Mouse (Mus musculus): ENCODE measurements at regions not wholly inside any gene's neighbourhood (a gene's known extent, or its start where the extent isn't known, plus 50 kb on each side); places are given as distances from the start of the nearest gene placed in this dataset.

DNA sequence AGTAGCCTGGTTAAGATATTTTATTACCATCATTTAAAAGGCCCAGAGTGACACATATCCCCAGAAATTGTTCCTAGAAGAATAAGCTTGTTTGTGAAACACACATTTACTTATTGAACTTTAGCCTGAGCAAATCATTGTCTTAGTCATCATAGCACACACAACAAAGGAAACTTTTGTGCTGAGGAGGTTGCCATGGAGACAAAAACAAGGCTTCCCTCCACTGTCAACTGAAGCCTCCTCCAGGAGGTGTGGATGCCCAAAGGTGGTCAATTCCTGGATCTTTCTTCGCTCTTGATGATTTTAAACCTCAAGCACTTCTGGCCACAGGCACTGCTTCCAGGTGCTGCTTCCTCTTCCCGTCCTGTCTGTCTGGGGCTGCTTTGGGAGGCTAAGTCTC, 167.3 kb downstream of the Gadd45g start:
- peak in 1 of 2 experiments; percentile 16 for DNase-seq (ENCODE audit: low spot score in 2 of 2)

DNA sequence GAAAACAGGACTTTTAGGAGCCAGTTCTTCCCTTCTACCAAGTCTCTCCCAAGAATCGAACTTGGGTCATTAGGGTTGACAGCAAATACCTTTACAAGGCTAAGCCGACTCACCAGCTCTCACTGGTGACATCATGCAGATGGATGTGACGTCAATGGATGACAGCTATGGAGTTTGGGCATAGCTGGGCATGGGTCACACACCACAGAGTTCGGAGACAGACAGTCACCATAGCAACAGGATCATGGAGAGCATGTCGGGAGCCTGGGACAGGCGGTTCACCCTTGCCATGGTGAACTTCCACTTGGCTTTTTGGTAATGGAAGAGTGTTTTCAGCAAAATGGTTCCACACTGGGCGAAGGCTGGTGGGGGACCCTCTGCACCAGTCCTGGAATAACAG, 168.1 kb downstream of the Gadd45g start:
- no peak for DNase-seq (ENCODE audit: low spot score in 2 of 2)

DNA sequence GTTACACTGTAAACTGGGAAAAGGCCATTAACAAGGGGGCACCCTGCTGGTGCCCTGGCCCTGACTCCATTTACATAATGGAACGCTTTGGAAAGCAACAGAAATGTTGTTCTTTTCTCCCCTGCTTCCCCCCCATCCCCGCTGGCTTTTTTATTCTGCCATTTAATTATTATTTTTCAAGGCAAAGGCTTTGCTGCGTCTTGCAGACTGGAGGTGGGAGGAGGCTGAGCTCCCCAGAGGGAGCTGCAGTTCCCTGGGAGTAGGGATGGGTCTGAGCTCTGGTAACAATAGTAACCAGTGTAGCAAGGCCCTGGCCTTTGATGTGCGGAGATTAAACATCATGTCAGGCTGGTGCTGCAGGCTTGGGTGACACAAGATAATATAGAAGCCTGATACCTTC, 168.6 kb downstream of the Gadd45g start:
- DNase-seq (ENCODE audit: low spot score in 2 of 2), result peak in 1 of 2 experiments; percentile 11

DNA sequence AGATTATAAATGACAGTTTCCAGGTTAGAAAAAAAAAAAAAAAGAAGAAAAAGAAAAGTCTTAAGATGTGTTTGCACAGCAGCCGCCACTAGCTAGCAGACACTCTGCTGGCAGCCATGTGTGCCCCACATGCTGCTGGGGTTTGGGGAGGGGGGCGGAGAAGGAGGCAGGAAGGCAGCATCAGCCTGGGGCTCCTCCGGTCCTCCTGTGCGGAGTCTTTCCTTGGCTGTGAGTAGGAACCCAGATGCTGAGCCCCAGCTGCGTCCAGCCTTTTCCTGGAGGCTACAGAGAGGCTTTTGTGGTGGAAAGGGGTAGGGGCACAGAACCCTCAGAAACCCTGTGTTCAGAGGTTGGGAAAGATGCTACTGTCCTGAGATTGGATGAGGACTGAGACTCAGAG, 169.0 kb downstream of the Gadd45g start:
- no peak for DNase-seq (ENCODE audit: low spot score in 2 of 2)

DNA sequence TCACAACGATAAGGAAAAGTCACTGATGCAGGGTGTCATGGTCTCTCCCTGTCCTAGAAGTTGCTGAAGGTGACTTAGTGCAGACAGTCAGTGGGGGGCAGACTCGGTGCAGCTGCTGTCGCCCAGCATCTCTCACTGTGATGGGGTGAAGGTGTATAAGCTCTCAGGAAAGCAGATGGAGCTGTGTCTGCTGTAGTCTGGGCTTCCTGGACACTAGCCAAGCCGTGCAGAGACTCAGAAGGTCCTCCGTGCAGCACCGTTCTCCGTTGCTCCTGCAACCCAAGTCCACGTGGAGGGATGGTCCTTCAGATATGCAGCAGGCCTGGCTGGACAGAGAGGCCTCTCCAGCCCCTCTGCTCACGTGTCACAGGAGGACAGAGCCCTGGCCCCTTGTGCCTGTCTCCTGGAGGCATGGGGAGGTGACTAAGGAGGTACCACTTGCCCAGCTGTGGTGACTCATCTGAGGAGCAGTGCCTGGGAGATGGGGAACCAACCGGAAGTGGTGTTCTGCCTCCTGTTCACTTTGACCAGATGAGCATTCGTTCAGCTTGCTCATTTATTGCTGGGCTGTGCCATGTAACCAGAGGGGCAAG, 171.2 kb downstream of the Gadd45g start:
- DNase-seq (ENCODE audit: low spot score in 2 of 2), result peak in 1 of 2 experiments; percentile 32

DNA sequence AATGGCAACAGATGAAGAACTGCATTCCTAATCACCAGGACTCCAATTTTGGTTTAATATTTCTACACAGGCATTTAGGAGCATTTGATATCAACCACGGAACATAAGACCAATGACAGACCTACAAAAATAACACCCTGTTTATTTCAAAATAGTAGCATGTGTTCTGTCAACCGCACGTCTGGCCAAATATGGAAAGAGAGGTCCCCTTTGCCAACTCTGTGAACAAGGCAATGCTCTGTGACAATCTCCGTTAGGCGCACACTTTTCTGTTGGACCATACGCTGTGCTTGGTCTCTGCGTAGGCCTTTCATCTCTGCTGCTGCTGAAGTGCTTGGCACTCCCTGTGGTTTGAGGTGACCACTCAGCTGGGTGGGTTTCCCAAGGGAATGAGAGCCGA, 173.2 kb downstream of the Gadd45g start:
- no peak for DNase-seq (ENCODE audit: low spot score in 2 of 2)

DNA sequence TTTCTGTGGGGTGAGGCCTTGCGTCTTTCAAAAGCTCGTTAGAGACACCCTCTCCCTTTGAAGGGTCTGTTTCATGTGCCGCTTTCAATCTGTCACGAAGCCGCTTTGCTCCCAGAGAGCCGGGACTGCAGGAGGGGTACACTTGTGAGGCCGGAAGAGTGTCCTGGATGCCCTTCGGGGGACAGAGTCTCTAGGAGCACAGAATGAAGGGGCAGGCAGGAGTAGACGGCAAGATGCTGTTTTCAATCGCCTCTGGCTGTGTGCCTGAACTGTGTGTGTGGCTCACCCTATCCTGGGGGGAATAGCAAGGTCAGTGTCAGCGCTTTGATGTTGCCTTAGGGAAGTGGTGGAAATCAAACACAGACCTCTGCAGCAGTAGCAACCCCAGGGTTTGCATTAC, 174.7 kb downstream of the Gadd45g start:
- no peak for DNase-seq (ENCODE audit: low spot score in 2 of 2)

DNA sequence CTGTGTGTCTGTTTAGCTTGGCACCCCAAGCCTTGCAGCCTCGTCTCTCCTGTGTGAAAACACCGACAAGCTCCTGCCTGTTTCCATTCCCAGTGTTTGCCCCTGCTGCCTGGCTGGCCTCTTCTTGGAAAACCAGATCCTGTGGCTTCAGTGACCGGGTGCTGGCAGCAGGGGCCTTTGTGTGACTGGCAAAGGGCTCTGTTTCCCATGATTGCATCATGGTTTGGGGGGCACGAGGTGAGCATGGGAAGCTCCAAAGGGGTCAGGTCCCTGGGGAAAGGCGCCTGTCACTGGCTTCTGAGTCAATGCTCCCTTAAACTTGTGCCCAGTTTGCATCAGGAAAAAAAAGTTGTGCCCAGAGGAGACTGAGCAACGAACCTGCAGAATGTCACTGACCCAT, 175.3 kb downstream of the Gadd45g start:
- no peak for DNase-seq (ENCODE audit: low spot score in 2 of 2)

DNA sequence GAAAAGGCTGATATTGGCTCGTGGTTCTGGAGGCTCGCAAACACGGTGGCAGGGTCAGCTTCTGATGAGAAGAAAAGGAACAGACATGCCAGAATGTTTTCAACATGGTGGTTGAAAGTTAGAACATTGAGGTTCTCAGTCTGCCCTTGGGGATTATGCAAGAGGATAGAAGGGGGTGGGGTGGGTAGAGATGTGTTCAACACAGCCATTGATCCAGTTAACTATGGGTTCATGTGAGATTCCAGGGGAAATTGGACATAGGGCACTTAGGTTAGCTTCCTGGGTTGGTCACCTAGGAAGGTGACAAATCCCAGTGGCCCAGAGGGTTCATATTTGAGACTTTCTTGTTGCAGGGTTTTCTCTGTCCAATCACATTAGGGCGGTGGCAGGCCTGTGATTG, 176.1 kb downstream of the Gadd45g start:
- no peak for DNase-seq (ENCODE audit: low spot score in 2 of 2)

DNA sequence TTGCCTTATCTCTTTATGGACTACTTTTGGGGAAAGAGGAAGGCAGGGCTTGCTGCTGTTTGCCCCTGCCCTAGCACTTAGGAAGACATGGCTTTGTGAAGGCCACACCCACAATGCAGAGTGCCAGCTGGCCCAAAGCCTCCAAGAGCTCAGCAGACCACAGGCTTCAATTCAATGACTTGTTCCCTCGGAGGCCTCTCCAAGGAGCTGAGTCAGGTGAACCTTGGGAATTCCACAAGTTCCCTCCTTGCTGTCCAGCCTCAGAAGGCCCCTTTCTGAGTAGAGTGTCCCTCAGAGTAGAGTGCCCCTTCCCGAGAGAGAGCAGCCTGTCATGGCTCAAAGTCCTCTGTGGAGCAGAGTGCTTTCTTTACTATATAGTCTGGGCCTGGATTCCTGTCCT, 177.9 kb downstream of the Gadd45g start:
- no peak for DNase-seq (ENCODE audit: low spot score in 2 of 2)

DNA sequence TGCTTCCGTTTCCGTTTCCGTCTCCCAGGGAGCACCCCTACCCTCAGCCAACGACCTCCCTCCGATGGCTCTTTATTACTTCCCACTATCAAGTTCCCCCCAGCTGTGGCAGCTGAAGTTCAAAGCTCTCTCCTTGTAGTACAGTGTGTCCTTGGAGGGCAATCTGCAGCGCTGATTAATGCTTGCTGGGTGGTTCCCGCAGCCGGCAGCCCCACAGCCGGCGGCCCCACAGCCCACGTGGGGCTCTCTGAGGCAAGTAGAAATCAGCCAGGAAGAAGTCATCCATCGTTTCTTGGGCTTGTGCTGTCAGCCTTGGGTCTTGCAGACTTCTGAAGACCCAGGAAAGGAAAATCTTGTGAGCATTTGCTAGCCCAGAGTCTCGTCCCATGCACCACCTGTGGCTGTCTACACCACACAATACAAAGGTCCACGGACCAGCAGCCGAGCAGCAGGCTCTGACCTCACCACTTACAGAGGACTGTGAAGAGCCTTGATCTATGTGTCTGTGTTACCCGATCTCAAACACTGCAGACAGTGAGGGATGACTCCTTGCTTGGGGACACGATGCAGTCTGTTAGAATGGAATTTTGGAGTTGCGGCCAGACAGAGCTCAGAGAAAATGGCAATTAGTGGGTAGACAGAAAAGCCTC, 178.5 kb downstream of the Gadd45g start:
- no peak for DNase-seq (ENCODE audit: low spot score in 2 of 2)

DNA sequence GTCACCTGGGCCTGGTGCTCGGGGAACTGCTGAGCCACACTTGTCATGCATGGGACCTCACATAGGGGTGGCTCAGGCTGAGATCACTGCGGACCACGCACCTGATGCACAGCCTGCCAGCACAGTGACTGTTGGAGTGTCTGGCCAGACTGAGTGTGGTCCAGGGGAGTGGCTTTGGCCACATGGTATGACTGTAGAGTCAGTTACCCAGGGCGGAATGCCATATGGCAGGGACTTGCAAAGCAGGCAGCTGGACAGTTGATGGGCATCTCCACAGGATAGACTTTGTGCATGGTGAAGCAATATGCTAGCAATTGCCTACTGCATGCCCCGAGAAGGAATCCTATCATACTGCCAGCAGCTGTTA, 179.0 kb downstream of the Gadd45g start:
- DNase-seq (ENCODE audit: low spot score in 2 of 2), result no peak

DNA sequence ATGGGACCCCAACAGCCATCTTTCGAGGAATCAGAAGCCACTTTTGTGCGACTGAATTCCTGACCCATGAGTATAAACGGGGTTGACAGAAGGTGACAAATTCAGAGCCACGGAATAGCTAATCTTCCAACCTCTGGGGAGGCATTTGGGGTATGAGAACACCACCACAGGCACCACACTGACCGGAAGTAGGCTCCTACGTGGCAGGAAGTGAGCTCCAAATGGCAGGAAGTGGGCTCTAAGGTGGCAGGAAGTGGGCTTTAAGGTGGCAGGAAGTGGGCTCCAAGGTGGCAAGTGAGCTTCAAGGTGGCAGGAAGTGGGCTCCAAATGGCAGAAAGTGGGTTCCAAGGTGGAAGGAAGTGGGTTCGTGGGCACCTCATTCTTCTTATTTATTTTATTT, 179.8 kb downstream of the Gadd45g start:
- no peak for DNase-seq (ENCODE audit: low spot score in 2 of 2)

DNA sequence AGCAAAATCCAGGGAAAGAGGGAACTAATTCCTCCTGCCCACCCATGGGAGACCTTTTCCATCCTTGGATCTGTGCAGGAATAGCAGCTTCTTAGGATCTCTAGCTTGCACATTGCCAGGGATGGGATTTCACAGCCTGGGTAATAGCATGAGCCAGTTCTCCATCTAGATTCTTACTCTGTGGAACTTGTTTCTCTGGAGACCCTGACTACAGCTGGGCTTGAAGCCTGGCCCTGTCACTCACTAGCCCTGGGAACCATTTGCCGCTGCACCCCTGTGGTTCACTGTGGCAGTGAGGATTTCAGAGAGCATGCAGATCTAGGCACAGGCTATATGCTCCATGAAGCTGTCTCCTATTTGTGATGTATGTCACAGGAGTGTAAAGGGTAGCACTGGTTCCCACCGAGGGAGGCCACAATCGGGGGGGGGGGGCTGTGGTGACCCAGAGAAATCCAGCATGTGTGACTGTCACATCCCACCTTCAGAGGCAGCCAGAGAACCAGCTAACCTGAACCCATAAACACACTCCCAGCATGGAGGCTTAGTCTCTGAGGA, 183.5 kb downstream of the Gadd45g start:
- no peak for DNase-seq (ENCODE audit: low spot score in 2 of 2)

DNA sequence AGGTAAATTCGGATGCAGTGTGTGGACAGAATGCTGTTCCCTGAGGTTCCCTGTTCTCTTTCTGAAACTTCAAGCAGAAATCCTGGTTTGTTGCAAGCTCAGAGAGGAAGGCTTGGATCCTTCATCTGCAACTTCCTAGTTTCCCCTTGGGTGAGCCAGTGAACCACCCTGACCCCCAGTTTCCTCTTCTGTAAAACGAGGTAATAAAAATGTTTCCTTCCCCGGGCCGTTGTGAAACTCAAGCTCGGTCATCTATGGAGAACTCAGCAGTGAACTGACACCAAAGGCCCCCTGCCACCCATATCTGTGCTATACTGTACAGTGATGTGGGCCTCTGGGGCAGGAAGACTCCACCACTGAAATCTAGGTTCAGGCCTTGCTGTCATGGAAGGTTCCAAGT, 185.0 kb downstream of the Gadd45g start:
- no peak for DNase-seq (ENCODE audit: low spot score in 2 of 2)

DNA sequence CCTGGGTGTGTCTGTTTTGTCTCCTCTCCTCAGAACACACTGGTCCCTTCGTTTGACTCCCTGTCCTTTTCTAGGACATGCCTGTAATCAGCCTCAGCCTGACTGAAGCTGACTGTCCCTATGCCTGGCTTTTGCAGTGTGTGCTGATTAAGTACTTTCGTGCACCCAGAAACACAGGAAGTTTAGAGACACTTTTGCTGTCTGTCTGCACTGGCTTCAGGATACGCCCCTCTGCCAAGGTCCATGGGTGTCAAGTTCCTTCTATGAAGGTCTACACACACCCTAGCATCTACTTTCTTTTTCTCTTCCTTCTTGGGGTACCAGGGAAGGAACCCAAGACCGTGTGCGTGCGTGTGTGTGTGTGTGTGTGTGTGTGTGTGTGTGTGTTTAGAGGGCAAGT, 189.3 kb downstream of the Gadd45g start:
- DNase-seq (ENCODE audit: low spot score in 2 of 2), result no peak

DNA sequence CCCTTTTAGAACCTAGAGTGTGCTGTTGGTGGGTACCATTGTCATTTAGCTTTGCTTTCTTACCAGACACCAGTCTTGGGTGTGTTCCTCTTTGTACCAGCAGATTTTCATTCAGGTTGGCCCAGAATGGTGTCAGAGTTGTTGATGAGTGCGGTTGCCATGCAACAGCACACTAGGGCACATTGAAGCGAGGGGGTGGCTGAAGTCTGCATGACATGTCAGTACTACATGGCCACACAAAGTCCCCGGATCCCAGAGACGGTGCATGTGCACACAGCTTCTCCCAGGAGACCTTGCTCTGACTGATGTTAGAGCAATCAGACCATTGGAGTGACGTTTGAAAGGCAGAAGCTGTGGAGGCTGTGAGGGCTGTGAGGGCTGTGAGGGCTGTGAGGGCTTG, 189.9 kb downstream of the Gadd45g start:
- no peak for DNase-seq (ENCODE audit: low spot score in 2 of 2)

DNA sequence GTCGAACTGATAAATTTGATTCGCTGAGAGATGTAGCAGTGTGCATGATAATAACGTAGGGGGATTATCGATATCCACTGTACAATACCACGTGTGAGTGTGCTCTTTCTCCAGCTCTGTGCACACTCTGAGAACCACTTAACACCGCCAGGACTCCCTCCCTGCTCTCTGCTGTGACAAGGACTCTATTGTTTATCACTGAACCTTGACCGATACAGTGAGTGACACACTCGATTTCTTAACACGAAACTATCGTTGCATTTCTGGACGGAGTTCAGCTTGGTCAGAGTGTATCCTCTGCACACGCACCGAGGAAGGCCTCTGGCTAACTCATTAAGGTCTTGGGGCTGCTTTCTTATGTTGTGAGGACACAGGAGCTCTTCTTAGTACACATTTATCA, 190.7 kb downstream of the Gadd45g start:
- DNase-seq (ENCODE audit: low spot score in 2 of 2), result no peak

DNA sequence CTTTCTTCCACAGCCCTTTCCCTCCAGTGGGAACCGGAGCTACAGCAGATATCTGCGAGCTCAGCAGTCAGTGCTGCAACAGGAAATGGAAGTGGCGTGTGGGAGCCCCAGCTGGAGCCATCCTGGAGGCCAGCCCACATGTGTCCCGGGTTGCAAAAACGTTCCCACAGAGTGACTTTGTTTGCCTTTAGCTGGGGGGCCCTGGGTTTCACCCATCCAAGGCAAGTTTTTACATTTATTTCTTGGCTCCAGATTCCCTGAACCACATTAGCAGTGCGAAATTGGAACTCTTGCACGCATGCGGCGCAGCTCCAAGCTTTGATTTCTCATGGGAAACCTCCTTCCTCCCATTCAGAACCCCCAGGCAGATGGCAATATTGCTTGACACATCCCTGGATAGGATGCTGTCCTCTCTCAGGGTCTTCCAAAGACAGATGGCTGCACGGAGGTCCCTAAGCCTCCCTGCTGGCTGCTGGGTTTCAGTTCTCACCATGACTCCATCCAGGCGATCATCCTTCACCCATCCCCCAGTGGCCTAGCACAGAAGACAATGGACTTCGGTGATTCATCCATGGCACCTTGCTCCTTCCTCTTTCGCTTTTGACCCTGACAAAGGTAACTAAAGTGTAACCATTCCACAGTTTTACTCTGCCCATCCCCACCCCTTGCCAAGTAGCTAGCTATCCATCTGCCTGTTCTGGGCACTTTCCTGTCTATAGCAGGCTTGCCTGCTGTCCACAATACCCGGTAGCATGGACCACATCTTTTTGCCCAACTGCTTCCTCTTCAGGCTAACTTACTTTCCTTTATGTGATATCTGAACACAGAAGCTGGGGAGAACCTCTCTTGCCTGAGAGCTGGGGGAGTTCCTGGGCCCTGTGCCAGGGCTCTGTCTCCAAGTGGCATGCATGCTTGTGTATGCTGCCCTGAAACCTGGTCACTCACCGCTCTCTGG, 195.3 kb downstream of the Gadd45g start:
- peak in 1 of 2 experiments; percentile 29 for DNase-seq (ENCODE audit: low spot score in 2 of 2)

DNA sequence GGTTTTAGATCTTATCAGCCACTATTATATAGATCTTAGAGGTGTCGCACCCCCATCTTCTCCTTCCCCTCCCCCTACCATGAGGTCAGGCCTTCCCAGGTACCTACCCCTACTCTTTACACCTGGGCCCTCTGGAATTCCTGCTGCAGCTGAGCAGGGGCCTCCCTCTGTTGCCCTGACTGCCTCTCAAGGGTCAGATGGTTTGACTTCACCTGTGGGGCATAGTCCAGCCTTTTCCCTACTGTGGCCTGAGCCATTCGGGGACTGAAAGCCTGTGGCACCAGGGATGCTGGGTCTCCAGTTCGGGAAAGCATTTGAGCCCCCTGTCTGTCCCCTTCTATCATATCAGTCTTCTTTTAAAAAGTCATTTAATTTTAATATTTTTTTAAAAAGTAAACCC, 196.4 kb downstream of the Gadd45g start:
- no peak for DNase-seq (ENCODE audit: low spot score in 2 of 2)

DNA sequence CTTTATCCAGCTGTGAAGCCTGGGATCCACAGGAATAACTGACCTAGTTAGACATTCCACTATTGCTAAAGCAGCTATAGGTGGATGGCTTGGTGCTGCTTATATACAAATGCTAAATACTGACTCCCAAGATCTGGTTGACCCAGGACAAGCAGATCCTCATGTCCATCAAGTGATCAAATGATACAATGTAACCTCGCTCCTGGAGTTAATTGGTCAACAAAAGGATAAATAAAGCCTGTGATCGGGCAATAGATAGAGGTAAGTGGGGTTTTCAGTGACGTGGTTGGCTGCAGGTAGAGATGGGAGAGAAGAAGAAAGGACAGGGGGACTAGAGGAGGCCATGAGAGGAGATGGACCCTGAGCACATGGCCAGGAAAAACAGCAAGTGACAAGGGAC, 197.4 kb downstream of the Gadd45g start:
- no peak for DNase-seq (ENCODE audit: low spot score in 2 of 2)

DNA sequence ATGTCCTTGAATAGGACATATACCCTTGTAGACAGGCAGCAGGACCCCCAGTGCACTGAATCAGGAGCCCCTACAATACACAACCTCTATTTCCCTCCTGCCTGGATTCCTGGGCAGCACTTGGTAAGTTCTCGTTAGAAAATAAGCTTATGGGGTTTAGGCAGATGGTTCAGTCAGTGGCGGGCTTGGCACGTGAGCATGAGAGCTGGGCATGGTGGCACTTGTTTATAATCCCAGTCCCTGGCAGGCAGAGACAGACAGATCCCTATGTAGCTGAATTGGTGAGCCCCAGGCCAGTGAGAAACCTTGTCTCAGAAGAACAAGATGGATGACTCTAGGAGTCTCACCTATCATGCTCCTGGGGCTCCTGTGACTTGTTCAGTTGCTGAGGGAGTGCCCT, 198.9 kb downstream of the Gadd45g start:
- no peak for DNase-seq (ENCODE audit: low spot score in 2 of 2)

DNA sequence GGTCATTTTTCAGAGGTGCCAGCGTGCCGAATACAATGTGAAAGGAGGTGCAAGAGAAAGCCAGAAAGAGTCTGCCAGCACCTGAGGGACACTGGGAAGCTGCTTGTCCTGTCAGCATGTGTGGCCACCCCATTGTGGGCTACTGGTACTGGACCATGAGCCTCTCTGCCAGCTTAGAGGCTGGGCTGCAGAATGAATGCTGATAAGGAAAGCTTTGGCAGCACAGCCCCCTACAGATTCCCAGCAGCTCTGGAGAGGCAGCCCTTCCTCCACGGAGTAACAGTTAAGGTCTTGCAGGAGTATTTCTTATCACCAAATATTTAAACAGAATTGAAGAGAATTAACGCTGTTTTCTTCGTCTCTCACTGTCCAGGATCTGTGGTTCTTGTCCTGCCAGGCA, 199.5 kb downstream of the Gadd45g start:
- DNase-seq (ENCODE audit: low spot score in 2 of 2), result no peak
